22 mouse cellular contexts compared by ENCODE assay signal in genomic region chr9:59296419-59296818, GRCm38 (mm10). TPM values are rescaled to one million over a fixed set of nuclear protein-coding genes. Genes with fewer than 3 reads are reported as not detected.
DNase-seq lines count a peak whose midpoint lies in the region; ATAC-seq and TF ChIP-seq lines count a peak whose summit lies in the region.
"Had no signal": no experiment of that assay in that cellular context is flagged by ENCODE, and none has a peak within 500 bp of the region (broad histone marks: within the 10 kb centered on the region; RNA-seq: fewer than 3 reads in every experiment).

No protein-coding gene starts in this region.

- no peak for TF ChIP-seq POLR2A in MEL (IDR thresholded peaks at IDR 0.05; ENCODE audit: control insufficient read depth in 1 of 2, insufficient read depth in 1 of 2, low read depth in 1 of 2, low read length in 2 of 2, poor library complexity in 1 of 2)

- no peaks in the 10 kb centered on the region for H3K9me3 ChIP-seq in liver, embryonic 12.5 days (replicated peaks)
- H3K9me3 ChIP-seq in MEL (replicated peaks; ENCODE audit: insufficient read depth, low read length), result no peaks in the 10 kb centered on the region
- H3K9me3 ChIP-seq: embryonic facial prominence, embryonic 10.5 days; embryonic facial prominence, embryonic 12.5 days; forebrain, embryonic 13.5 days; forebrain, embryonic 15.5 days had no signal

- peaks cover 39% of the 10 kb centered on the region for H3K36me3 ChIP-seq in liver, embryonic 12.5 days
- peaks cover 26 to 48% of the 10 kb centered on the region in 2 experiments for H3K36me3 ChIP-seq in MEL (ENCODE audit: control insufficient read depth in 1 of 2, insufficient read depth in 2 of 2, low read length in 2 of 2)

- TF ChIP-seq RAD21 in MEL (IDR thresholded peaks at IDR 0.05; ENCODE audit: low read depth, low read length), result no peak

- no peaks in the 10 kb centered on the region for H3K27me3 ChIP-seq in liver, embryonic 12.5 days (replicated peaks)
- H3K27me3 ChIP-seq in MEL (ENCODE audit: control insufficient read depth in 1 of 2, insufficient read depth in 2 of 2, low read length in 2 of 2), result no peaks in the 10 kb centered on the region
- H3K27me3 ChIP-seq: embryonic facial prominence, embryonic 12.5 days; forebrain, embryonic 13.5 days; forebrain, embryonic 15.5 days; Patski had no signal

- DNase-seq in liver, result no peak
- peak; percentile 59 for DNase-seq in MEL (ENCODE audit: low read depth, low spot score)
- peak; percentile 25 for DNase-seq in induced T-regulatory cell, adult 2 months (ENCODE audit: low read depth)
- peak; percentile 47 for DNase-seq in naive thymus-derived CD4-positive, alpha-beta T cell, adult 2 months (ENCODE audit: low read depth)
- no peak for DNase-seq in cerebellum, postnatal 14 days
- DNase-seq: adrenal gland, adult 8-10 months; adrenal gland, postnatal 14 days; adrenal gland, postnatal 36 days; cerebellum, adult 11 months; cerebellum, adult 18-20 months; cerebellum, adult 8-10 months; cerebellum, adult 9-11 months; cerebellum, postnatal 25 days; forebrain, postnatal 0 days had no signal

- H3K79me2 ChIP-seq in MEL (ENCODE audit: control insufficient read depth, insufficient read depth, low read length, poor library complexity), result peaks cover 24% of the 10 kb centered on the region

- peak overlapping the region; percentile 10; the same call in 1 of the 2 replicates for H3K9ac ChIP-seq in liver, embryonic 12.5 days
- no peak overlapping the region for H3K9ac ChIP-seq in MEL (ENCODE audit: control insufficient read depth, low read depth, low read length, poor library complexity, severe bottlenecking)
- H3K9ac ChIP-seq: embryonic facial prominence, embryonic 12.5 days; forebrain, embryonic 13.5 days; forebrain, embryonic 15.5 days; forebrain, postnatal 0 days had no signal

- 0 out of 2 replicates have a peak overlapping the region, but pooled peaks have one; percentile 12 for H3K27ac ChIP-seq in liver, embryonic 12.5 days
- peak overlapping the region; percentile 63; the same call in 1 of the 2 replicates for H3K27ac ChIP-seq in MEL (ENCODE audit: control insufficient read depth, low read depth, low read length)
- H3K27ac ChIP-seq: embryonic facial prominence, embryonic 10.5 days; embryonic facial prominence, embryonic 12.5 days; forebrain, embryonic 13.5 days; forebrain, embryonic 15.5 days had no signal

- WGBS in liver, embryonic 12.5 days (ENCODE audit: insufficient replicate concordance), result 58% methylated on average over 2 of the region's 2 CpGs

- peak; percentile 59 to 75 for TF ChIP-seq EP300 in MEL (IDR thresholded peaks at IDR 0.05; ENCODE audit: low read depth in 1 of 2, low read length in 2 of 2)

- H3K4me1 ChIP-seq in liver, embryonic 12.5 days, result peaks cover 46% of the 10 kb centered on the region
- H3K4me1 ChIP-seq in MEL (ENCODE audit: control insufficient read depth in 1 of 2, insufficient read depth in 2 of 2, low read length in 2 of 2), result peaks cover 27 to 35% of the 10 kb centered on the region in 2 experiments

- no peak overlapping the region; the same call in 1 of the 2 replicates for H3K4me2 ChIP-seq in liver, embryonic 12.5 days
- H3K4me2 ChIP-seq: embryonic facial prominence, embryonic 12.5 days; forebrain, embryonic 13.5 days; forebrain, embryonic 15.5 days had no signal

- H3K4me3 ChIP-seq in liver, embryonic 12.5 days, result no peak overlapping the region
- no peak overlapping the region for H3K4me3 ChIP-seq in MEL (ENCODE audit: control insufficient read depth in 1 of 2, insufficient read depth in 1 of 2, low read depth in 2 of 2, low read length in 2 of 2)
- H3K4me3 ChIP-seq: embryonic facial prominence, embryonic 10.5 days; embryonic facial prominence, embryonic 12.5 days; forebrain, embryonic 13.5 days; forebrain, embryonic 15.5 days had no signal

- TF ChIP-seq CTCF in MEL (IDR thresholded peaks at IDR 0.05 in 2 of 3, conservative IDR thresholded peaks at IDR 0.05 in 1 of 3; ENCODE audit: control insufficient read depth in 1 of 3, insufficient read depth in 1 of 3, low read depth in 2 of 3, low read length in 3 of 3, poor library complexity in 1 of 3, severe bottlenecking in 1 of 3), result no peak

- ATAC-seq in liver, embryonic 12.5 days, result no peak
- no peak for ATAC-seq in cerebellum, adult (ENCODE audit: insufficient number of reproducible peaks, low FRiP score, low TSS enrichment)
- ATAC-seq: activated CD4-positive, CD25-positive, alpha-beta regulatory T cell, adult 4 months; forebrain, embryonic 13.5 days; forebrain, embryonic 15.5 days; forebrain, postnatal 0 days; Patski had no signal

TF ChIP-seq in MEL, 35 proteins besides CTCF, POLR2A, EP300 and RAD21:
- TF ChIP-seq UBTF (IDR thresholded peaks at IDR 0.05; ENCODE audit: borderline replicate concordance, insufficient read depth, low read depth, low read length) (no peak), ZNF384 (IDR thresholded peaks at IDR 0.05; ENCODE audit: low read depth, low read length) (peak; percentile 19; the same call in 1 of the 2 replicates), SIN3A (IDR thresholded peaks at IDR 0.05; ENCODE audit: low read length) (peak; percentile 70), MAX (IDR thresholded peaks at IDR 0.05; ENCODE audit: low read length) (peak; percentile 36; the same call in 1 of the 2 replicates), MEF2A (IDR thresholded peaks at IDR 0.05; ENCODE audit: extremely low read depth, insufficient replicate concordance, low read depth, low read length, poor library complexity, severe bottlenecking) (no peak), TCF12 (IDR thresholded peaks at IDR 0.05; ENCODE audit: low read depth, low read length) (0 out of 2 replicates have a peak, but pooled peaks have one; percentile 26), GATA1 (IDR thresholded peaks at IDR 0.05; ENCODE audit: low read depth, low read length) (peak; percentile 60; the same call in 1 of the 2 replicates), MXI1 (IDR thresholded peaks at IDR 0.05; ENCODE audit: low read depth, low read length) (peak; percentile 33; the same call in 1 of the 2 replicates), MYC (IDR thresholded peaks at IDR 0.05; ENCODE audit: low read depth, low read length) (peak; percentile 36; the same call in 1 of the 2 replicates)

RNA-seq across cellular contexts. Expression of gene Adpgk, which starts 5.1 kb away (rescaled TPM):
- 27.4 and 28.8 TPM in 2 replicates for polyA plus RNA-seq in liver, embryonic 12.5 days (2016; fragmentation: Nextera tagmentation; extraction: Ambion mirVana)
- total RNA-seq in MEL (2012; rRNA removed), result 19.4 and 26.2 TPM in 2 replicates
- polyA plus RNA-seq in MEL (2012; ENCODE audit: insufficient read depth in 1 of 2, insufficient read length in 2 of 2, low read depth in 1 of 2, low replicate concordance in 2 of 2, missing spikeins in 1 of 2), result 10 to 100 TPM in 1 of 2 experiments, not detected in 1; 29.8 TPM

RNA-seq across cellular contexts. Expression of gene Bbs4, which starts 56.9 kb away (rescaled TPM):
- 2.8 and 3.3 TPM in 2 replicates for polyA plus RNA-seq in liver, embryonic 12.5 days (2016; fragmentation: Nextera tagmentation; extraction: Ambion mirVana)
- total RNA-seq in MEL (2012; rRNA removed), result 4.0 and 5.1 TPM in 2 replicates
- 1 to 10 TPM in 1 of 2 experiments, not detected in 1; 5.6 TPM for polyA plus RNA-seq in MEL (2012; ENCODE audit: insufficient read depth in 1 of 2, insufficient read length in 2 of 2, low read depth in 1 of 2, low replicate concordance in 2 of 2, missing spikeins in 1 of 2)

Comparison
In these comparisons a context has a peak if more than half of its experiments do, and no peak if none do; other contexts are left out.
1. DNase-seq: peak in MEL (single experiment), induced T-regulatory cell, adult 2 months (single experiment) and naive thymus-derived CD4-positive, alpha-beta T cell, adult 2 months (single experiment); none in liver (single experiment) and cerebellum, postnatal 14 days (0 of 2).